Mouse (Mus musculus) activated CD4-positive, CD25-positive, alpha-beta regulatory T cell, adult 9 weeks (primary cell): ENCODE measurements around the gene Scaf1. TPM values are rescaled to one million over a fixed set of nuclear protein-coding genes. Genes with fewer than 3 reads are reported as not detected.

Experiments used
- polyA plus RNA-seq: library from polyadenylated mRNA; unstranded; fragments of 100-300 nt; shearing (Covaris generic); gene quantifications from one replicate; pipeline ENCODE4 v1.2.1, GENCODE M21; 2017

The Scaf1 gene
- 30.0 TPM for polyA plus RNA-seq

GRCm38 (mm10) chr7:45015957-45016612, at the start of gene Scaf1:
Scaf1 (minus strand) TSS chr7:45016363.

GRCm38 (mm10) chr7:45062239-45062835, 46.2 kb upstream of the Scaf1 start, which contains the start of the genes Nosip and Prrg2:
Nosip (plus strand) TSS chr7:45062429.
Prrg2 (minus strand) TSS chr7:45062677.

GRCm38 (mm10) chr7:45052862-45053116, 36.6 kb upstream of the Scaf1 start, which contains the start of gene Prr12:
Prr12 (minus strand) TSS chr7:45052881.

GRCm38 (mm10) chr7:45017242-45018061, 1.3 kb upstream of the Scaf1 start, which contains the start of gene Rras:
Rras (plus strand) TSS chr7:45017961.

GRCm38 (mm10) chr7:44998501-44998955, 17.6 kb downstream of the Scaf1 start, which contains the start of gene Bcl2l12:
Bcl2l12 (minus strand) TSS chr7:44998712.

GRCm38 (mm10) chr7:44997231-44997939, 18.8 kb downstream of the Scaf1 start, which contains the start of gene Irf3:
Irf3 (plus strand) TSS chr7:44997648.

GRCm38 (mm10) chr7:44986192-44986878, 29.8 kb downstream of the Scaf1 start, which contains the start of gene Prmt1:
Prmt1 (minus strand) TSS chr7:44986568.

GRCm38 (mm10) chr7:44974383-44975116, 41.6 kb downstream of the Scaf1 start, which contains the start of gene Cpt1c:
Cpt1c (minus strand) TSS chr7:44974851.

Other genes with a start within 250 kb of the Scaf1 start
- gene Nup62, start 200.3 kb downstream of the Scaf1 start, polyA plus RNA-seq, result 61.7 TPM
- 2.9 TPM for gene Il4i1, start 200.0 kb downstream of the Scaf1 start, polyA plus RNA-seq
- gene Atf5, start 199.7 kb downstream of the Scaf1 start, polyA plus RNA-seq, result 0.42 TPM
- 17.3 TPM for gene Akt1s1, start 167.4 kb downstream of the Scaf1 start, polyA plus RNA-seq
- gene Tbc1d17, start 167.3 kb downstream of the Scaf1 start, polyA plus RNA-seq, result 97.4 TPM
- 93.3 TPM for gene Pnkp, start 159.2 kb downstream of the Scaf1 start, polyA plus RNA-seq
- 9.7 TPM for gene Ptov1, start 146.6 kb downstream of the Scaf1 start, polyA plus RNA-seq
- gene Med25, start 123.7 kb downstream of the Scaf1 start, polyA plus RNA-seq, result 40.3 TPM
- gene Fuz, start 120.3 kb downstream of the Scaf1 start, polyA plus RNA-seq, result 48.2 TPM
- 33.7 TPM for gene Ap2a1, start 86.9 kb downstream of the Scaf1 start, polyA plus RNA-seq
- not detected for gene Tsks, start 73.2 kb downstream of the Scaf1 start, polyA plus RNA-seq
- gene Cpt1c, start 41.5 kb downstream of the Scaf1 start, polyA plus RNA-seq, result 0.42 TPM
- 182 TPM for gene Prmt1, start 29.8 kb downstream of the Scaf1 start, polyA plus RNA-seq
- gene Irf3, start 18.7 kb downstream of the Scaf1 start, polyA plus RNA-seq, result 257 TPM
- gene Bcl2l12, start 17.7 kb downstream of the Scaf1 start, polyA plus RNA-seq, result 32.8 TPM
- gene Rras, start 1.6 kb upstream of the Scaf1 start, polyA plus RNA-seq, result 8.7 TPM
- gene Prr12, start 36.5 kb upstream of the Scaf1 start, polyA plus RNA-seq, result 4.7 TPM
- 126 TPM for gene Nosip, start 46.1 kb upstream of the Scaf1 start, polyA plus RNA-seq
- gene Prrg2, start 46.3 kb upstream of the Scaf1 start, polyA plus RNA-seq, result 3.9 TPM
- gene Rcn3, start 75.9 kb upstream of the Scaf1 start, polyA plus RNA-seq, result 124 TPM
- 6.3 TPM for gene Fcgrt, start 87.5 kb upstream of the Scaf1 start, polyA plus RNA-seq
- gene Rps11, start 108.1 kb upstream of the Scaf1 start, polyA plus RNA-seq, result 3,104 TPM
- gene Rpl13a, start 112.4 kb upstream of the Scaf1 start, polyA plus RNA-seq, result 2,649 TPM
- not detected for gene Gm45713, start 119.9 kb upstream of the Scaf1 start, polyA plus RNA-seq
- gene Flt3l, start 120.1 kb upstream of the Scaf1 start, polyA plus RNA-seq, result 220 TPM
- gene Pih1d1, start 137.9 kb upstream of the Scaf1 start, polyA plus RNA-seq, result 55.1 TPM
- 64.8 TPM for gene Aldh16a1, start 138.2 kb upstream of the Scaf1 start, polyA plus RNA-seq
- not detected for gene Slc17a7, start 147.6 kb upstream of the Scaf1 start, polyA plus RNA-seq
- not detected for gene Gfy, start 163.2 kb upstream of the Scaf1 start, polyA plus RNA-seq
- gene Pth2, start 164.6 kb upstream of the Scaf1 start, polyA plus RNA-seq, result not detected
- 0.12 TPM for gene Ccdc155, start 188.5 kb upstream of the Scaf1 start, polyA plus RNA-seq
- 16.3 TPM for gene Dkkl1, start 195.8 kb upstream of the Scaf1 start, polyA plus RNA-seq
- 3.0 TPM for gene Tead2, start 199.4 kb upstream of the Scaf1 start, polyA plus RNA-seq
- 641 TPM for gene Cd37, start 222.8 kb upstream of the Scaf1 start, polyA plus RNA-seq
- gene Slc6a16, start 224.7 kb upstream of the Scaf1 start, polyA plus RNA-seq, result not detected